Mouse (Mus musculus): ENCODE data around the gene 1810055G02Rik. TPM values are rescaled to one million over a fixed set of nuclear protein-coding genes. Genes with fewer than 3 reads are reported as not detected.

The 1810055G02Rik gene
- polyA plus RNA-seq, 1 experiment from 2014 or later = 16.0 TPM

DNA sequence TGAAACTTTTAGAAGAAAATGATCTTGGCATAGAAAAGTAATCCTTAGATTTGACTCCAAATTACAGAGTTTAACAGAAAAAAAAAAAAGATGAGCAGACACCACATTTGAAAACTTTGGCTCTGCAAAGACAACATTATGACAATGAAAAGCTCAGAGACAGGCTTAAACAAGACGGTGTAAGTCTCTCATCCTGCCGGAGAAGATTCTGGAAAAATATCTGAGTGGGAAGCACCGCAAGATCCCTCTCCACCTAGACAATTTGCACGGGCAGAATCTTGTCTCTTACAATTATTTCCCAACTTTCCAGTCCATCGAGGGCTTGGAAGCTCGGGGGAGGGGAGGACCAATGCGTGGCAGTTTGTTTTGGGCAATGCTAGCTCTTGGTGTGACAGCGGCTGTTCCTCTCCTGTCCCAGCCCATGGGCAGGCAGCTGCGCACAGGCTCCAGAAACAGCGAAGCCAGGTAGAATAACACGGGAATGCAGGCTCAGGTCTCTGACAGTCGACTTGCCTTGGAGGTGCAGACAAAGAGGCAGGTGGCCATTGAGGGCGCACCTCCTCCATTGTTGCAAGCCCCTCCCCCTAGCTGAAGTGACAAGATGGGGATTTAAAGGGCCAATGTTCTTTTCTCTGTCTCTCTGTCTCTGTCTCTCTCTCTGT is 35.9 kb downstream of the 1810055G02Rik start:
- no peak for ATAC-seq (ENCODE audit: insufficient read depth)
- H3K9ac ChIP-seq = no peak overlapping the region; the same call in 1 of the 2 replicates
- H3K4me2 ChIP-seq = peak overlapping the region; percentile 71
- H3K4me1 ChIP-seq (replicated peaks) = no peaks in the 10 kb centered on the region; the same call in 1 of the 2 replicates
- no peaks in the 10 kb centered on the region for H3K27me3 ChIP-seq
- no peak overlapping the region for H3K27ac ChIP-seq (replicated peaks)
- no peaks in the 10 kb centered on the region; the same call in 1 of the 2 replicates for H3K9me3 ChIP-seq (replicated peaks)
- WGBS (ENCODE audit: insufficient replicate concordance) = 8% methylated on average over 13 of the region's 13 CpGs
- H3K36me3 ChIP-seq (replicated peaks) = no peaks in the 10 kb centered on the region
- peak overlapping the region; percentile 54 for H3K4me3 ChIP-seq (replicated peaks)

- Histone ChIP-seq H3K4me2 (no peak overlapping the region), H3K27me3 (no peaks in the 10 kb centered on the region), H3K9ac (no peak overlapping the region), H3K9me3 (replicated peaks) (no peaks in the 10 kb centered on the region; the same call in 1 of the 2 replicates), H3K4me1 (replicated peaks) (no peaks in the 10 kb centered on the region), H3K27ac (replicated peaks) (no peak overlapping the region), H3K4me3 (replicated peaks) (no peak overlapping the region), H3K36me3 (replicated peaks) (no peaks in the 10 kb centered on the region)
- 33% methylated on average over 8 of the region's 8 CpGs for WGBS (ENCODE audit: insufficient replicate concordance)
- no peak for ATAC-seq (ENCODE audit: insufficient read depth)
Measured at GRCm38 (mm10) chr19:3752621-3753239, 44.6 kb downstream of the 1810055G02Rik start.

DNA sequence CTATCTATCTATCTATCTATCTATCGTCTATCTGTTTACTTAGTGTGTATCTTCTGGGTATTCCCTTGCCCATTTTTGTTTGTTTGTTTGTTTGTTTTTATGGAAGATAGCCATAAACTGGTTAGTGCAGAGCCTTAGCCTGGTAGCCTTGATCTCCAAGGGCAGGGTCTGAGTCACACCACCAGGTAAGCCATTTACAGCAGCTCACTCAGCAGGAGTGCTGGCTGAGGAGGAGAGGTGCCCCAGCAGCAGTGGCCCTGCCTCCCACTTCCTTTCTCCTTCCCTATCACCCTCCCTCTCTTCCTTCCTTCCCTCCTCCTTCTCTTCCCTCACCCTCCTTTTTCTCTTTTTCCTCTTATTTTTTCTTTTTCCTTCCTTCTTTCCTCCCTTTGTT is 45.1 kb downstream of the 1810055G02Rik start:
- H3K4me1 ChIP-seq (replicated peaks) = no peaks in the 10 kb centered on the region
- 48% methylated on average over 1 of the region's 1 CpGs for WGBS (ENCODE audit: insufficient replicate concordance)
- H3K36me3 ChIP-seq (replicated peaks) = no peaks in the 10 kb centered on the region

GRCm38 (mm10) chr19:3753738-3754137 is 45.6 kb downstream of the 1810055G02Rik start:
- Histone ChIP-seq H3K9ac (no peak overlapping the region), H3K4me2 (no peak overlapping the region), H3K4me3 (replicated peaks) (no peak overlapping the region), H3K36me3 (replicated peaks) (no peaks in the 10 kb centered on the region), H3K27me3 (no peaks in the 10 kb centered on the region), H3K27ac (replicated peaks) (no peak overlapping the region), H3K4me1 (replicated peaks) (no peaks in the 10 kb centered on the region), H3K9me3 (replicated peaks) (no peaks in the 10 kb centered on the region)
- no peak for ATAC-seq (ENCODE audit: insufficient read depth)
- WGBS (ENCODE audit: insufficient replicate concordance) = 18% methylated on average over 8 of the region's 8 CpGs

More for the DNA sequence above, 45.1 kb downstream of the 1810055G02Rik start:
- H3K9ac ChIP-seq = no peak overlapping the region
- no peak for ATAC-seq (ENCODE audit: insufficient read depth)
- no peak overlapping the region for H3K4me3 ChIP-seq (replicated peaks)
- H3K9me3 ChIP-seq (replicated peaks) = no peaks in the 10 kb centered on the region; the same call in 1 of the 2 replicates
- H3K27ac ChIP-seq (replicated peaks) = no peak overlapping the region
- H3K27me3 ChIP-seq = no peaks in the 10 kb centered on the region
- H3K4me2 ChIP-seq = no peak overlapping the region

- 42% methylated on average over 1 of the region's 1 CpGs for WGBS (ENCODE audit: insufficient replicate concordance)
- H3K36me3 ChIP-seq (replicated peaks) = no peaks in the 10 kb centered on the region
- no peak for ATAC-seq (ENCODE audit: insufficient read depth)
- no peaks in the 10 kb centered on the region for H3K4me1 ChIP-seq (replicated peaks)
- H3K9me3 ChIP-seq (replicated peaks) = no peaks in the 10 kb centered on the region
- H3K4me2 ChIP-seq = no peak overlapping the region
- H3K27me3 ChIP-seq = no peaks in the 10 kb centered on the region
- H3K9ac ChIP-seq = no peak overlapping the region
- H3K27ac ChIP-seq (replicated peaks) = no peak overlapping the region
- no peak overlapping the region for H3K4me3 ChIP-seq (replicated peaks)
Measured at GRCm38 (mm10) chr19:3757861-3758260, 49.8 kb downstream of the 1810055G02Rik start.

DNA sequence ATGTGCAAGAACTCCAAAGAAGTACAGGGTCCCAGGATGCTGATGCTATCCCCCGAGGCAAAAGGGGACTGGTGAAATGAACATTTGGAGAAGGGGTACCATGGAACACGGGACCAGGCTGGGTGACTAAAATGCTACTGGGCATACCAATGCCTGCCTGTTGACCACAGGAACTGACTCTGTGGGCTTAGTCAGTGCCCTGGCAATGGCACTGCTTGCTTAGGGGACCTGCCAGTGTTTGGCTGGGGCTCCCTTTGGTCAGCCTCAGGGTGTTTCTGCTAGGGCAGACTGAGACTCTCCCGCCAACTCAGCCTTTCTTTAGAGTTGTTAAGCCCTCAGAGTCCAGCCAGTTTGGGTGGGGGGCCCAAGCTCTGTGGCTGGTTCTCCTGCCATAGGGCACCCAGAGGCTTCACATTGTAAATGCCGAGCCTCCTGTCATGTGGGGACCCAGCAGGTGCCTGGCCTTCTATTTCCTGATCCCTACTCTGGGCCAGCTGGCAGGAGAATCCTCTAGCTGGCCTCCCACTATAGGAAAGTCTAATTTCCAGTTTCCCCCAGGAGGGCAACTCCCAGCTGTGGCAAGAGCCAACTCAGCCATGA is 57.2 kb downstream of the 1810055G02Rik start:
- Histone ChIP-seq H3K27me3 (peaks cover 20% of the 10 kb centered on the region), H3K4me1 (replicated peaks) (peaks cover 23% of the 10 kb centered on the region), H3K27ac (replicated peaks) (no peak overlapping the region), H3K36me3 (replicated peaks) (no peaks in the 10 kb centered on the region), H3K4me3 (replicated peaks) (no peak overlapping the region), H3K9ac (no peak overlapping the region), H3K4me2 (no peak overlapping the region), H3K9me3 (replicated peaks) (no peaks in the 10 kb centered on the region)
- 50% methylated on average over 4 of the region's 4 CpGs for WGBS (ENCODE audit: insufficient replicate concordance)
- ATAC-seq (ENCODE audit: insufficient read depth) = no peak

GRCm38 (mm10) chr19:3766378-3766777 is 58.3 kb downstream of the 1810055G02Rik start:
- H3K36me3 ChIP-seq (replicated peaks) = no peaks in the 10 kb centered on the region
- H3K27me3 ChIP-seq = peaks cover 20% of the 10 kb centered on the region
- no peak overlapping the region for H3K4me2 ChIP-seq
- H3K9me3 ChIP-seq (replicated peaks) = no peaks in the 10 kb centered on the region
- ATAC-seq (ENCODE audit: insufficient read depth) = no peak
- H3K9ac ChIP-seq = no peak overlapping the region
- H3K4me1 ChIP-seq (replicated peaks) = peaks cover 23% of the 10 kb centered on the region
- H3K4me3 ChIP-seq (replicated peaks) = no peak overlapping the region; the same call in 1 of the 2 replicates
- H3K27ac ChIP-seq (replicated peaks) = no peak overlapping the region
- 76% methylated on average over 5 of the region's 5 CpGs for WGBS (ENCODE audit: insufficient replicate concordance)

DNA sequence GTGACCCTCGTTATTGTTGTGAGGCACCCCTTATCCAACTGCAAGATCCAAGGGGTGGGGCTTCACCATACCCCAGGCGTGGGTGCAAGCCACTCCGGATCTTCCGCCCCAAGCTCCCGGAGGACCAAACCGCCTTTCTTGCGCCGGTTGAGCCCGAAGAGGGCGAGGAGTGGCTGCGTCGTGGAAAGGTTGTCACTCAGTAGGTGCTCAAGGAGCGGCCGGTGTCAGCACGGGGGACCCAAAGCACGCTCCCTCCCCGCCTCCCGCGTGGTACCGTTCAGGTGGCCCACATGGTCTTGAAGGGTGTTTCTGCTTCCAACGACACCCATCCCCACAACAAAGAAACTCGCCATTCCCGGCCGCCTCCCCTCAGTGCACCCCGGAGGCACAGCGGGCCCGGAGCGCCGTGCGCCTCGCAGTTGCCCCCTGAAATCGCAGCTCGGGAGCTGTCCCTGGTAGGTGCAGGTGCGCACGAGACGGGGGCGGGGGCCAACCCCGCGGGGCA is 59.2 kb downstream of the 1810055G02Rik start, which contains the start of gene Kmt5b:
Kmt5b (plus strand) TSS at position 146 of the 505 bp plus-strand sequence.
- WGBS (ENCODE audit: insufficient replicate concordance) = under 1% methylated on average over 39 of the region's 39 CpGs
- Histone ChIP-seq H3K9me3 (replicated peaks) (no peaks in the 10 kb centered on the region), H3K9ac (peak within 1 kb of the TSS; percentile 95), H3K4me3 (replicated peaks) (peak within 1 kb of the TSS; percentile 79), H3K27me3 (peaks cover 20% of the 10 kb centered on the region), H3K36me3 (replicated peaks) (no peaks in the 10 kb centered on the region), H3K27ac (replicated peaks) (peak within 1 kb of the TSS; percentile 97), H3K4me1 (replicated peaks) (peaks cover 23% of the 10 kb centered on the region), H3K4me2 (peak within 1 kb of the TSS; percentile 99)
- ATAC-seq (ENCODE audit: insufficient read depth) = no peak

Other genes with a start within 250 kb of the 1810055G02Rik start
- 22.4 and 24.6 TPM in 2 replicates for gene Ppp6r3, start 132.5 kb upstream of the 1810055G02Rik start, polyA plus RNA-seq (2015; fragmentation: Nextera tagmentation; extraction: Ambion mirVana)
- 2.1 and 2.6 TPM in 2 replicates for gene Lrp5, start 21.7 kb upstream of the 1810055G02Rik start, polyA plus RNA-seq (2015; fragmentation: Nextera tagmentation; extraction: Ambion mirVana)
- gene Kmt5b, start 59.1 kb downstream of the 1810055G02Rik start, polyA plus RNA-seq (2015; fragmentation: Nextera tagmentation; extraction: Ambion mirVana) = 6.1 and 6.6 TPM in 2 replicates
- 20.1 and 24.8 TPM in 2 replicates for gene Chka, start 143.5 kb downstream of the 1810055G02Rik start, polyA plus RNA-seq (2015; fragmentation: Nextera tagmentation; extraction: Ambion mirVana)
- gene Tcirg1, start 198.8 kb downstream of the 1810055G02Rik start, polyA plus RNA-seq (2015; fragmentation: Nextera tagmentation; extraction: Ambion mirVana) = 29.5 and 38.6 TPM in 2 replicates
- 168 and 173 TPM in 2 replicates for gene Ndufs8, start 204.5 kb downstream of the 1810055G02Rik start, polyA plus RNA-seq (2015; fragmentation: Nextera tagmentation; extraction: Ambion mirVana)
- gene Aldh3b1, start 221.5 kb downstream of the 1810055G02Rik start, polyA plus RNA-seq (2015; fragmentation: Nextera tagmentation; extraction: Ambion mirVana) = 8.7 and 9.4 TPM in 2 replicates
- 32.2 and 36.8 TPM in 2 replicates for gene Unc93b1, start 226.9 kb downstream of the 1810055G02Rik start, polyA plus RNA-seq (2015; fragmentation: Nextera tagmentation; extraction: Ambion mirVana)